Mouse (Mus musculus): ENCODE results near the gene Defb5. TPM values are rescaled to one million over a fixed set of nuclear protein-coding genes. Genes with fewer than 3 reads are reported as not detected.
"Not testable (repeated sequence)": the region's sequence is repeated elsewhere in the genome, so short reads cannot be mapped to it uniquely, and the experiment has no call there.

Defb5 gene
- polyA plus RNA-seq (2014; fragmentation: Nextera tagmentation; extraction: Ambion mirVana) = not detected in 2 replicates

GRCm38 (mm10) chr8:19247280-19247679, at the start of gene Defb5:
Gene Defb5 (plus strand): TSS chr8:19247580.
- Histone ChIP-seq H3K36me3 (replicated peaks; ENCODE audit: control insufficient read depth, insufficient read depth, low read depth, low read length) (no peaks in the 10 kb centered on the region), H3K27me3 (ENCODE audit: control insufficient read depth, insufficient read depth, low read length) (no peaks in the 10 kb centered on the region), H3K4me3 (ENCODE audit: low read depth, low read length) (no peak within 1 kb of the TSS), H3K4me1 (ENCODE audit: control insufficient read depth, insufficient read depth, low read length) (no peaks in the 10 kb centered on the region), H3K9me3 (replicated peaks; ENCODE audit: control insufficient read depth, low read length) (no peaks in the 10 kb centered on the region), H3K4me2 (ENCODE audit: low read depth, low read length) (no peak within 1 kb of the TSS), H3K9ac (replicated peaks; ENCODE audit: low read length) (no peak within 1 kb of the TSS), H3K27ac (replicated peaks; ENCODE audit: low read depth, low read length) (no peak within 1 kb of the TSS)
- 95% methylated on average over 5 of the region's 5 CpGs for WGBS
- ATAC-seq (replicated peaks; ENCODE audit: insufficient number of reproducible peaks, low FRiP score, low TSS enrichment, low read depth) (no peak), DNase-seq (ENCODE audit: low spot score) (no peak)

DNA sequence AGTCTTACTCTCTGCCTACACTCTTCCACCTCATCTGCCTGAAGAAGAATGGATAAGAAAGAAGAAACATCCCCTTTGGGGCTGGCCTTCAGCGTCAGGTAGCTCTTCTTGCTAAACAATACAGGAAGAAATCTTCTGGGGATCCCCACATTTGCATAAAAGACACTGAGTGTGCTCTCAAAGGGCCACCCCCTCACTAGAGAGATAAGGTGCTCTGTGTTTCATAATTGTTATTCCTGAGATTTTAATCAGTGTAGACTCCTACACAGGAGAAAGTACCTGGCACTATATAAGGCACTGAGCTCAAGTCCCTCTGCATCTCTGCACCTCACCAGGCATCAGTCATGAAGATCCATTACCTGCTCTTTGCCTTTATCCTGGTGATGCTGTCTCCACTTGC, 22.2 kb upstream of the Defb5 start, which contains the start of gene Defb6:
Gene Defb6, plus strand, starts transcription at position 318 of the 400 bp plus-strand sequence.
- Histone ChIP-seq H3K27me3 (ENCODE audit: control insufficient read depth, insufficient read depth, low read length) (no peaks in the 10 kb centered on the region), H3K9ac (replicated peaks; ENCODE audit: low read length) (no peak within 1 kb of the TSS), H3K9me3 (replicated peaks; ENCODE audit: control insufficient read depth, low read length) (no peaks in the 10 kb centered on the region), H3K27ac (replicated peaks; ENCODE audit: low read depth, low read length) (no peak within 1 kb of the TSS), H3K4me2 (ENCODE audit: low read depth, low read length) (no peak within 1 kb of the TSS), H3K4me3 (ENCODE audit: low read depth, low read length) (no peak within 1 kb of the TSS), H3K4me1 (ENCODE audit: control insufficient read depth, insufficient read depth, low read length) (no peaks in the 10 kb centered on the region), H3K36me3 (replicated peaks; ENCODE audit: control insufficient read depth, insufficient read depth, low read depth, low read length) (no peaks in the 10 kb centered on the region)
- no peak for ATAC-seq (replicated peaks; ENCODE audit: insufficient number of reproducible peaks, low FRiP score, low TSS enrichment, low read depth)
- 42% methylated on average over 1 of the region's 1 CpGs for WGBS
- no peak for DNase-seq (ENCODE audit: low spot score)

- H3K4me1 ChIP-seq (ENCODE audit: control insufficient read depth, insufficient read depth, low read length) = no peaks in the 10 kb centered on the region
- no peaks in the 10 kb centered on the region for H3K36me3 ChIP-seq (replicated peaks; ENCODE audit: control insufficient read depth, insufficient read depth, low read depth, low read length)
- DNase-seq (ENCODE audit: low spot score) (no peak), ATAC-seq (replicated peaks; ENCODE audit: insufficient number of reproducible peaks, low FRiP score, low TSS enrichment, low read depth) (no peak)
- H3K4me3 ChIP-seq (ENCODE audit: low read depth, low read length) = no peak overlapping the region
- WGBS = 75% methylated on average over 1 of the region's 1 CpGs
- no peaks in the 10 kb centered on the region for H3K9me3 ChIP-seq (replicated peaks; ENCODE audit: control insufficient read depth, low read length)
- no peak overlapping the region for H3K9ac ChIP-seq (replicated peaks; ENCODE audit: low read length)
- no peaks in the 10 kb centered on the region for H3K27me3 ChIP-seq (ENCODE audit: control insufficient read depth, insufficient read depth, low read length)
- no peak overlapping the region for H3K27ac ChIP-seq (replicated peaks; ENCODE audit: low read depth, low read length)
- no peak overlapping the region for H3K4me2 ChIP-seq (ENCODE audit: low read depth, low read length)
Observed at GRCm38 (mm10) chr8:19238101-19238500, 9.3 kb upstream of the Defb5 start.

DNA sequence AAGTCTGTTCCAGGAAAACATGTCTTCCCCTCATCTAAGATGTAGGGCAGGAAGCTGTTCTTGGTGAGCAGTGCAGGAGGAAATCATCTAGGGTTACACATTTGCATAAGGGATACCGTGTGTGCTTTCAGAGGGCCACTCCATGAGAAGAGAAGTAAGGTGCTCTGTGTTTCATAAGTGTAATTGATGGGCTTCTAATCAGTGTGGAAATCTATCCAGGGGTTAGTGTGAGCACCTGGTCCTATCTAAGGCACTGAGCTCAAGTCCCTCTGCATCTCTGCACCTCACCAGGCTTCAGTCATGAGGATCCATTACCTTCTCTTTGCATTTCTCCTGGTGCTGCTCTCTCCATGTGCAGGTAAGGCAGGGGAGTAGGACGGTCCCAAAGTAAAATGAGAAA, 7.8 kb upstream of the Defb5 start, which contains the start of gene Defb46:
Gene Defb46, plus strand, starts transcription at position 301 of the 400 bp plus-strand sequence.
- Histone ChIP-seq H3K4me2 (ENCODE audit: low read depth, low read length) (no peak within 1 kb of the TSS), H3K27me3 (ENCODE audit: control insufficient read depth, insufficient read depth, low read length) (no peaks in the 10 kb centered on the region), H3K4me1 (ENCODE audit: control insufficient read depth, insufficient read depth, low read length) (no peaks in the 10 kb centered on the region), H3K36me3 (replicated peaks; ENCODE audit: control insufficient read depth, insufficient read depth, low read depth, low read length) (no peaks in the 10 kb centered on the region), H3K4me3 (ENCODE audit: low read depth, low read length) (no peak within 1 kb of the TSS), H3K9ac (replicated peaks; ENCODE audit: low read length) (no peak within 1 kb of the TSS), H3K9me3 (replicated peaks; ENCODE audit: control insufficient read depth, low read length) (no peaks in the 10 kb centered on the region), H3K27ac (replicated peaks; ENCODE audit: low read depth, low read length) (no peak within 1 kb of the TSS)
- DNase-seq (ENCODE audit: low spot score) (no peak), ATAC-seq (replicated peaks; ENCODE audit: insufficient number of reproducible peaks, low FRiP score, low TSS enrichment, low read depth) (no peak)
- WGBS = 77% methylated on average over 2 of the region's 2 CpGs

DNA sequence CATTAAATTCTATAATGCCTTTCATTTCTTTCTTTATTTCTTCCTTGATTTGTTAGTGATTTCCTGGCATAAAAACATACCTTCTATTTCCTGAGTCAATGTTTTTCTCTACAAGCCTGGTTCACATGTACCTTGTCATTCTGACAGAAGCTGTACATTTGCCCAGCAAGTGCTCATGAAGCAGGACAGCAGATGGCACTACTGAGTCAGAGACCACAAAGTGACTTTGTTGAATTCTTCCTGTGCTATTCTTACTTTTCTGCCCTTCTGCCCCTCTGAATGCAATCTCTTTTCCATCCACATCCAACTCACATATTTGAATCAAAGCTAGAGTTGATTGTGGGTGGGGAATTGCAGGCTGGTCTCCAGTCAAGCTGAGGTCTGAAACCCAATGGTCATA, 10.8 kb downstream of the Defb5 start:
- no peaks in the 10 kb centered on the region for H3K4me1 ChIP-seq (ENCODE audit: control insufficient read depth, insufficient read depth, low read length)
- H3K4me2 ChIP-seq (ENCODE audit: low read depth, low read length) = no peak overlapping the region
- no peak overlapping the region for H3K4me3 ChIP-seq (ENCODE audit: low read depth, low read length)
- no peak overlapping the region for H3K9ac ChIP-seq (replicated peaks; ENCODE audit: low read length)
- no peak for DNase-seq (ENCODE audit: low spot score)
- no peaks in the 10 kb centered on the region for H3K27me3 ChIP-seq (ENCODE audit: control insufficient read depth, insufficient read depth, low read length)
- H3K36me3 ChIP-seq (replicated peaks; ENCODE audit: control insufficient read depth, insufficient read depth, low read depth, low read length) = no peaks in the 10 kb centered on the region
- H3K27ac ChIP-seq (replicated peaks; ENCODE audit: low read depth, low read length) = no peak overlapping the region
- ATAC-seq (replicated peaks; ENCODE audit: insufficient number of reproducible peaks, low FRiP score, low TSS enrichment, low read depth) = no peak
- H3K9me3 ChIP-seq (replicated peaks; ENCODE audit: control insufficient read depth, low read length) = no peaks in the 10 kb centered on the region

DNA sequence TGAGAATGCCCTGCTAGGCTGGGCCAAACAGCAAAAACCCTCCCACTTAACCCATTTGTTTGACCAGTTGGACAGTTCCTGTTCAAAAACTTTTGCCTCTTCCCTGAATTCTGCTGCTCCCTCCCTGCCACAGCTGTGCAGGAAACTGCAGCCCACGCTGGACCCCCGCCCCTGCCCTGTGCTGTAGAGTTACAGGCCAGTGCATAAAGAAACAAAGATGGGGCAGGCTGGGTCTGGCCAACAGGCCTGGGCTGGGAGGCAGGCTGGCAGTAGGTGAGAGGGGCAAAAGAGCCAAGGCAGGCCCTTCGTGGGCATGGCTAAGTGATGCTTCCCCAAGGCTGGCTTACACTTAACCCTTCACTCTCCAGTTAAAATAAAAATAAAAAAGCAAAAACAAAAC, 12.3 kb downstream of the Defb5 start:
- no peak overlapping the region for H3K4me2 ChIP-seq (ENCODE audit: low read depth, low read length)
- H3K4me3 ChIP-seq (ENCODE audit: low read depth, low read length) = no peak overlapping the region
- DNase-seq (ENCODE audit: low spot score) (no peak), ATAC-seq (replicated peaks; ENCODE audit: insufficient number of reproducible peaks, low FRiP score, low TSS enrichment, low read depth) (no peak)
- WGBS = 45% methylated on average over 3 of the region's 3 CpGs
- H3K9me3 ChIP-seq (replicated peaks; ENCODE audit: control insufficient read depth, low read length) = no peaks in the 10 kb centered on the region
- H3K27me3 ChIP-seq (ENCODE audit: control insufficient read depth, insufficient read depth, low read length) = no peaks in the 10 kb centered on the region
- no peak overlapping the region for H3K9ac ChIP-seq (replicated peaks; ENCODE audit: low read length)
- no peak overlapping the region for H3K27ac ChIP-seq (replicated peaks; ENCODE audit: low read depth, low read length)
- no peaks in the 10 kb centered on the region for H3K4me1 ChIP-seq (ENCODE audit: control insufficient read depth, insufficient read depth, low read length)
- no peaks in the 10 kb centered on the region for H3K36me3 ChIP-seq (replicated peaks; ENCODE audit: control insufficient read depth, insufficient read depth, low read depth, low read length)

- not testable (repeated sequence) for H3K27me3 ChIP-seq (ENCODE audit: control insufficient read depth, insufficient read depth, low read length); H3K36me3 ChIP-seq (replicated peaks; ENCODE audit: control insufficient read depth, insufficient read depth, low read depth, low read length); ATAC-seq (replicated peaks; ENCODE audit: insufficient number of reproducible peaks, low FRiP score, low TSS enrichment, low read depth); H3K4me2 ChIP-seq (ENCODE audit: low read depth, low read length); H3K27ac ChIP-seq (replicated peaks; ENCODE audit: low read depth, low read length); DNase-seq (ENCODE audit: low spot score); H3K4me1 ChIP-seq (ENCODE audit: control insufficient read depth, insufficient read depth, low read length); H3K4me3 ChIP-seq (ENCODE audit: low read depth, low read length); H3K9ac ChIP-seq (replicated peaks; ENCODE audit: low read length); H3K9me3 ChIP-seq (replicated peaks; ENCODE audit: control insufficient read depth, low read length)
- 80% methylated on average over 1 of the region's 2 CpGs for WGBS
Observed at GRCm38 (mm10) chr8:19293060-19293459, 45.7 kb downstream of the Defb5 start, which contains the start of gene Defb3. Gene Defb3 (plus strand): TSS chr8:19293360.

DNA sequence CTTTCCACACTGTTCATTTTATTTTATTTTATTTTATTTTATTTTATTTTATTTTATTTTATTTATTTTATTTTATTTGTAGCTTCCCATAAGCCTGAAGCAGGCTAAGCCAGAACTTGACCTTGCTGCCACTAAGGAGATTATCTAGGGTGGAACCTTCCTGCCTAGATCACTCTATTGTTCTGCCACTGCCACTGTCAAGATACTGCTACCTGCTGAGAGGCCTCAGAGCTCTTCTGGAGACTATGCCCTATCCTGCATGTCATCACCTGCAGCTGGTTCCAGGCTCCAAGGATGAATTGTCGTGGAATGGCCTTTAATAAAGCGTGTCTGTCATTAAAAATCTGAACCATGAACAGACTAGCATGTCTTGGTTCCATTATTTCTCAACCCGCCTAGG, 51.0 kb downstream of the Defb5 start:
- WGBS = 55% methylated on average over 3 of the region's 3 CpGs
- not testable (repeated sequence) for H3K27me3 ChIP-seq (ENCODE audit: control insufficient read depth, insufficient read depth, low read length); H3K4me3 ChIP-seq (ENCODE audit: low read depth, low read length); H3K36me3 ChIP-seq (replicated peaks; ENCODE audit: control insufficient read depth, insufficient read depth, low read depth, low read length); H3K9ac ChIP-seq (replicated peaks; ENCODE audit: low read length); H3K4me1 ChIP-seq (ENCODE audit: control insufficient read depth, insufficient read depth, low read length); DNase-seq (ENCODE audit: low spot score); H3K27ac ChIP-seq (replicated peaks; ENCODE audit: low read depth, low read length); ATAC-seq (replicated peaks; ENCODE audit: insufficient number of reproducible peaks, low FRiP score, low TSS enrichment, low read depth); H3K4me2 ChIP-seq (ENCODE audit: low read depth, low read length); H3K9me3 ChIP-seq (replicated peaks; ENCODE audit: control insufficient read depth, low read length)
